Comparison of ENCODE assay signal across 12 mouse cellular contexts in genomic region chr4:45505671-45506070, GRCm38 (mm10). TPM values are rescaled to one million over a fixed set of nuclear protein-coding genes. Genes with fewer than 3 reads are reported as not detected.
A peak's percentile ranks its signal among the peaks of the same experiment; 100 is the strongest.
DNase-seq lines count a peak whose midpoint lies in the region; ATAC-seq and TF ChIP-seq lines count a peak whose summit lies in the region.
"Had no signal": no experiment of that assay in that cellular context is flagged by ENCODE, and none has a peak within 500 bp of the region (broad histone marks: within the 10 kb centered on the region; RNA-seq: fewer than 3 reads in every experiment).

No protein-coding gene starts in this region.

- peaks cover 96% of the 10 kb centered on the region for H3K4me1 ChIP-seq in heart, embryonic 10.5 days
- peaks cover 72% of the 10 kb centered on the region for H3K4me1 ChIP-seq in intestine, embryonic 16.5 days (ENCODE audit: control insufficient read depth, insufficient read depth, low read length)
- H3K4me1 ChIP-seq in intestine, embryonic 15.5 days (replicated peaks): peaks cover 69% of the 10 kb centered on the region
- H3K4me1 ChIP-seq in stomach, embryonic 16.5 days (ENCODE audit: control insufficient read depth, insufficient read depth, low read length): peaks cover 52% of the 10 kb centered on the region
- H3K4me1 ChIP-seq in stomach, postnatal 0 days (replicated peaks; ENCODE audit: control insufficient read depth, insufficient read depth): peaks cover 30% of the 10 kb centered on the region

- H3K4me3 ChIP-seq in heart, embryonic 10.5 days: peak overlapping the region; percentile 30
- no peak overlapping the region for H3K4me3 ChIP-seq in intestine, embryonic 16.5 days (ENCODE audit: low read length)
- no peak overlapping the region for H3K4me3 ChIP-seq in intestine, embryonic 15.5 days (replicated peaks)
- no peak overlapping the region for H3K4me3 ChIP-seq in stomach, embryonic 16.5 days (replicated peaks; ENCODE audit: low read length)
- H3K4me3 ChIP-seq in stomach, postnatal 0 days (ENCODE audit: low read depth, low read length): no peak overlapping the region

- H3K27me3 ChIP-seq in heart, embryonic 10.5 days (ENCODE audit: insufficient read depth, poor library complexity, severe bottlenecking): no peaks in the 10 kb centered on the region
- H3K27me3 ChIP-seq in intestine, embryonic 16.5 days (replicated peaks; ENCODE audit: control insufficient read depth, insufficient read depth, low read length): no peaks in the 10 kb centered on the region
- H3K27me3 ChIP-seq in intestine, embryonic 15.5 days (replicated peaks): no peaks in the 10 kb centered on the region
- no peaks in the 10 kb centered on the region for H3K27me3 ChIP-seq in stomach, embryonic 16.5 days (ENCODE audit: control insufficient read depth, insufficient read depth, low read length)
- no peaks in the 10 kb centered on the region for H3K27me3 ChIP-seq in stomach, postnatal 0 days (ENCODE audit: control insufficient read depth, insufficient read depth, low read length)

- H3K27ac ChIP-seq in heart, embryonic 10.5 days: peak overlapping the region; percentile 93
- H3K27ac ChIP-seq in intestine, embryonic 16.5 days (ENCODE audit: low read length): no peak overlapping the region
- no peak overlapping the region for H3K27ac ChIP-seq in intestine, embryonic 15.5 days
- no peak overlapping the region for H3K27ac ChIP-seq in stomach, embryonic 16.5 days (ENCODE audit: low read length)
- H3K27ac ChIP-seq in stomach, postnatal 0 days (replicated peaks): no peak overlapping the region

- peak overlapping the region; percentile 12; the same call in 1 of the 2 replicates for H3K9ac ChIP-seq in intestine, embryonic 16.5 days (ENCODE audit: low read depth, low read length)
- H3K9ac ChIP-seq in intestine, embryonic 15.5 days: no peak overlapping the region
- 0 out of 2 replicates have a peak overlapping the region, but pooled peaks have one; percentile 20 for H3K9ac ChIP-seq in stomach, embryonic 16.5 days (ENCODE audit: low read length)
- H3K9ac ChIP-seq in stomach, postnatal 0 days (ENCODE audit: low read length): no peak overlapping the region
- H3K9ac ChIP-seq: lung, embryonic 14.5 days had no signal

- no peak for TF ChIP-seq EP300 in stomach, postnatal 0 days (optimal IDR thresholded peaks at IDR 0.05)

- DNase-seq in heart, embryonic 10.5 days (ENCODE audit: low spot score): no peak
- DNase-seq in heart, adult 8-10 months (ENCODE audit: low spot score): no peak
- DNase-seq in stomach, postnatal 0 days (ENCODE audit: low spot score): no peak
- DNase-seq in embryo, embryonic 11 days: no peak
- DNase-seq in gastrocnemius, postnatal 25 days: no peak
- DNase-seq: cerebellum, adult 8-10 months; lung, embryonic 14.5 days; spleen, adult 18-20 months; thymus, postnatal 4 days had no signal

- H3K4me2 ChIP-seq in intestine, embryonic 16.5 days (ENCODE audit: low read depth, low read length): no peak overlapping the region
- H3K4me2 ChIP-seq in intestine, embryonic 15.5 days (replicated peaks): no peak overlapping the region
- H3K4me2 ChIP-seq in stomach, embryonic 16.5 days (ENCODE audit: low read depth, low read length): no peak overlapping the region
- H3K4me2 ChIP-seq in stomach, postnatal 0 days (replicated peaks; ENCODE audit: low read depth): no peak overlapping the region
- H3K4me2 ChIP-seq: lung, embryonic 14.5 days had no signal

- no peak for TF ChIP-seq CTCF in stomach, postnatal 0 days (IDR thresholded peaks at IDR 0.05; ENCODE audit: low read depth)

- no peak for ATAC-seq in intestine, embryonic 16.5 days
- ATAC-seq in intestine, embryonic 15.5 days: no peak
- no peak for ATAC-seq in stomach, embryonic 16.5 days (ENCODE audit: insufficient read depth, low FRiP score)
- no peak for ATAC-seq in stomach, postnatal 0 days (ENCODE audit: low FRiP score, low TSS enrichment)

- no peaks in the 10 kb centered on the region for H3K9me3 ChIP-seq in heart, embryonic 10.5 days
- no peaks in the 10 kb centered on the region for H3K9me3 ChIP-seq in intestine, embryonic 16.5 days (ENCODE audit: control insufficient read depth, low read length)
- no peaks in the 10 kb centered on the region for H3K9me3 ChIP-seq in intestine, embryonic 15.5 days
- no peaks in the 10 kb centered on the region for H3K9me3 ChIP-seq in stomach, embryonic 16.5 days (replicated peaks; ENCODE audit: control insufficient read depth, low read length)
- H3K9me3 ChIP-seq in stomach, postnatal 0 days (ENCODE audit: control insufficient read depth, low read length): no peaks in the 10 kb centered on the region

- 0 out of 2 replicates have a peak, but pooled peaks cover 2% of the 10 kb centered on the region for H3K36me3 ChIP-seq in heart, embryonic 10.5 days
- H3K36me3 ChIP-seq in intestine, embryonic 16.5 days (ENCODE audit: control insufficient read depth, insufficient read depth, low read length): no peaks in the 10 kb centered on the region
- no peaks in the 10 kb centered on the region for H3K36me3 ChIP-seq in intestine, embryonic 15.5 days
- H3K36me3 ChIP-seq in stomach, embryonic 16.5 days (ENCODE audit: control insufficient read depth, insufficient read depth, low read length): no peaks in the 10 kb centered on the region
- H3K36me3 ChIP-seq in stomach, postnatal 0 days (ENCODE audit: control insufficient read depth, insufficient read depth, low read length): no peaks in the 10 kb centered on the region

- 71% methylated on average over 2 of the region's 2 CpGs for WGBS in heart, embryonic 10.5 days
- WGBS in intestine, embryonic 16.5 days: 70% methylated on average over 2 of the region's 2 CpGs
- 66% methylated on average over 2 of the region's 2 CpGs for WGBS in intestine, embryonic 15.5 days
- WGBS in stomach, embryonic 16.5 days: 80% methylated on average over 2 of the region's 2 CpGs
- 81% methylated on average over 2 of the region's 2 CpGs for WGBS in stomach, postnatal 0 days

RNA-seq across cellular contexts. Expression of gene Shb, which starts 26.6 kb away (rescaled TPM):
- polyA plus RNA-seq in heart, embryonic 10.5 days (2016; fragmentation: Nextera tagmentation; extraction: Ambion mirVana): 8.2 and 8.3 TPM in 2 replicates
- 10 to 100 TPM; 23.7 to 44.2 (median 32.3) TPM for total RNA-seq in heart, adult 8-10 months (2022)
- polyA plus RNA-seq in intestine, embryonic 16.5 days (2015; fragmentation: Nextera tagmentation; extraction: Ambion mirVana): 1.5 and 2.7 TPM in 2 replicates
- polyA plus RNA-seq in intestine, embryonic 15.5 days (2015; fragmentation: Nextera tagmentation; extraction: Ambion mirVana): 4.0 and 4.8 TPM in 2 replicates
- 2.1 and 2.7 TPM in 2 replicates for polyA plus RNA-seq in stomach, embryonic 16.5 days (2015; fragmentation: Nextera tagmentation; extraction: Ambion mirVana)
- 5.5 and 6.9 TPM in 2 replicates for polyA plus RNA-seq in stomach, postnatal 0 days (2015; fragmentation: Nextera tagmentation; extraction: Ambion mirVana)
- 1 to 10 TPM; 5.4 to 8.0 TPM for total RNA-seq in gastrocnemius, postnatal 25 days (2021)

Comparison
In these comparisons a context has a peak if more than half of its experiments do, and no peak if none do; other contexts are left out.
1. H3K9ac ChIP-seq: peak in intestine, embryonic 16.5 days (single experiment) and stomach, embryonic 16.5 days (single experiment); none in intestine, embryonic 15.5 days (single experiment) and stomach, postnatal 0 days (single experiment).